Mouse (Mus musculus) layer of hippocampus, adult 11-12 months (tissue): ENCODE measurements around the gene Pigu.

ENCODE experiments used
- DNase-seq: peaks from one replicate; pipeline ENCODE4 v3.0.0; 2022; ENCODE audit warnings: low spot score

Gene Pigu

GRCm38 (mm10) chr2:155356971-155357591, at the start of gene Pigu:
Gene Pigu (minus strand): TSS chr2:155357430.
- peak; percentile 94 for DNase-seq

DNA sequence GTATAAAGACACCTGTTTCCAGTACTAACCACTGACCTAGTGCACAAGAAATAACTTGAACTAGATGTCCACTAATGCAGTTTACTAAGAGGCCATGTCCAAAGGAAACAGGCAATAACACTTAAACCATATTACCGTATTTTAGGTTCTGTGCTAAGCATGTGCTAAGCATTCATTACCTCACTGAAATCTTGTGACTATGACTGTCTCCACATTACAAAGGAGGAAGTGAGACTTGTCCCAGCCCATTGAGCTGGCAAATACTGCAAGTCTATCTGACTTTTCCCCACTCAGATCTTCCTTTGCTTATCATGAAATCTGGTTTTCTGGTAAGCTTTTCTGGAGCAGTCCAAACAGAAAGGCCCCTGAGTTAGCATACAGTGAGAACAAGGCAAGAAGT, 47.4 kb upstream of the Pigu start:
- no peak for DNase-seq

GRCm38 (mm10) chr2:155401926-155402325, 44.7 kb upstream of the Pigu start:
- no peak for DNase-seq

DNA sequence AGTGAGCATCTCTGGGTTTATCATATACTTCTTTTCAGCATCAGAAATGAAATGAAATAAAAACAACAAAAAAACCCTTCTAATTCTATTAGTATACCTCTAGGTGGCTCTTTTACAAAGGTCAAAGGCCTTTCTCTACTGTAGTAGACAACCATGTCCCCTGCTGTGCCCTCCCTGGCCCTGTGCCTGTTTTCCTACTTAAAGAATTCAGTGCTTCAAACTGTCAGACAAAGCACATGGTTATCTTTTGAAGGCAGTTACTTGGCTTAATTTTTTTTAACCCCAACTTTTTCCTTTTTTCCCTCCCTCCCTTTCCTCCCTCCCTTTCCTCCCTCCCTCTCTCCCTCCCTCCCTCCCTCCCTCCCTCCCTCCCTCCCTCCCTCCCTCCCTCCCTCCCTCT, 43.0 kb upstream of the Pigu start:
- DNase-seq, result no peak

GRCm38 (mm10) chr2:155394586-155394985, 37.4 kb upstream of the Pigu start:
- no peak for DNase-seq

GRCm38 (mm10) chr2:155388573-155388972, 31.3 kb upstream of the Pigu start:
- DNase-seq, result no peak

DNA sequence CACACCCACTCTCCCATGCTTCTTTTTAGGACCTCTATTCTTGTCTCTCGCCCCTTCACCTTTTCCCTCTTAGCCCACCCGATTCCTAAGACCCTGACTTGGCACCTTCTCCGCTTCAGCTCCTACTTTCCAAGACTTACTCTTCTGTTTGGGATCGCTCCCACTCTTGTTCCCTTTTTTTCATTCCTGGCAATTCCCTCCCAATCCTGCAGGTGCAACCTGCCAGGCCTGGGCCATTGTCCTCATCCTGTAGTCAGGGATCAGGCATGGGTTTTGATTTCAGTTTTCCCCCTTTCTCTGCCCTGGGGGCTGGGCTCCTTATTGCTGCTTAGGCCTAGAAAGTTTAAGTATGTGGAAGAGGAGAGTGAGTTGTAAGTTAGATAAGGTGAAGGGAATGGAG, 29.8 kb upstream of the Pigu start:
- DNase-seq, result no peak

DNA sequence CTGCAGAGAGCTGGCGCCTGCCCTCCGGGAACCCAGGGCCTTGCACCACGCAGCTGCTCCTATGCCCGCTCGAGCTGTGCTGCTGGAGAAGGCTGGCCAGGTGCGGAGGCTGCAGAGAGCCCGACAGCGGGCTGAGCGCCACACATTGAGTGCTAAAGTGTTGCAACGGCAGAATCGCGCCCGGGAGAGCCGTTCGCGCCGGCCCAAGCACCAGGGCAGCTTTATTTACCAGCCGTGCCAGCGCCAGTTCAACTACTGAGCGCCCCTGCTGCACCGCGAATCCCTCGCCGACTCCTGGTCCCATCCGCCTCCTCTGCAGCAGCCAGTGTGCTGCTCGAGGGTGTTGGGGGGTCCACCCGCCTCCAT, 29.3 kb upstream of the Pigu start:
- DNase-seq, result peak; percentile 43

GRCm38 (mm10) chr2:155385731-155386533, 28.7 kb upstream of the Pigu start:
- no peak for DNase-seq

- peak; percentile 92 for DNase-seq
Observed at GRCm38 (mm10) chr2:155385090-155385489, 27.9 kb upstream of the Pigu start.

DNA sequence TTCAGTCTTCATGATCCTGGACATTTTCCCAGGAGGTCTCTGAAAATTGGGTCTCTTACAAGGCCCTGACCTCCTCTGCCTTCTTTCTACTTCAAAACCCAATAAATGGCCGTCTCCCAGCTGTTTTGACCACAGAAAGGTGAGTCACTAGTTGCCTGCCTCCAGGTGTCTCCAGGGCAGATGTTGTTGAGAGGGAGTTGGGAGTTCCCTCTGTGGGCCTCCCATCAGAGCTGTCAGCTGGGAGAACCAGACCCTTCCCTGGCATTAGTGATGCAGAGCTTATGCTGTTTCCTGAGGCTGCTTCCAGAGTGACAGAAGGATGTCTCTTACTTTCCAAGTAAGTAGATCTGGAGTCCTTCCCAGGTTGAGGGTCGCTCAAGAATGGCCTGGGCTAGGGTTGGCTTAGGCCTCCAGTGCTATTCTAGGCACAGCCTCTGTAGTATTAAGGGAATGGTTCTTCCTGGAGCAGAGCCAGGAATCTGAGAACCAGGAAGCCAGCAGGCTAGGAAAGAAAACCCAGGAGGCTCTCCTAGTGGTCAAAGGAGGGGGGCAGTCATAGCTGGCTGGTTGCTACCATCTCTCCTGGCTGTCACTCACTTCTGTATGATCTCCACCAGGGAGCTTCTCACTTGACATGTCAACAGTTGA, 25.7 kb upstream of the Pigu start:
- peak; percentile 41 for DNase-seq

DNA sequence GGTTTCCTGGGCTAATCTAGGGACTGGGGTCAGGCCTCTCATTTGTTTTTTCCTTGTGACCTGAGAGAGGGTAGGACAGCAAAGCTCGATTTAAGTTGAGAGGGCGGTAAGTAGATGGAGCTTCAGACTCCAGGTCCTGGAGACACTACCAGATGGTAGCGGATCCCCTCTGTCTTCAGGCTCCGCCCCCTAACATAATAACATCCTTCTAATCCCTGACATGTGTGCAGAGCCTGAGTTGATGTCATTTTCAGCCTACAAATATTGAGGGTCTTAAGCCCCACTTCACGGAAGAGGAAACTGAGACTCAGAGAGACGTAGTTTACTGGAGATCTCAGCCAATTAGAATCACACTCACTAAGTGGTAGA, 25.1 kb upstream of the Pigu start:
- no peak for DNase-seq

DNA sequence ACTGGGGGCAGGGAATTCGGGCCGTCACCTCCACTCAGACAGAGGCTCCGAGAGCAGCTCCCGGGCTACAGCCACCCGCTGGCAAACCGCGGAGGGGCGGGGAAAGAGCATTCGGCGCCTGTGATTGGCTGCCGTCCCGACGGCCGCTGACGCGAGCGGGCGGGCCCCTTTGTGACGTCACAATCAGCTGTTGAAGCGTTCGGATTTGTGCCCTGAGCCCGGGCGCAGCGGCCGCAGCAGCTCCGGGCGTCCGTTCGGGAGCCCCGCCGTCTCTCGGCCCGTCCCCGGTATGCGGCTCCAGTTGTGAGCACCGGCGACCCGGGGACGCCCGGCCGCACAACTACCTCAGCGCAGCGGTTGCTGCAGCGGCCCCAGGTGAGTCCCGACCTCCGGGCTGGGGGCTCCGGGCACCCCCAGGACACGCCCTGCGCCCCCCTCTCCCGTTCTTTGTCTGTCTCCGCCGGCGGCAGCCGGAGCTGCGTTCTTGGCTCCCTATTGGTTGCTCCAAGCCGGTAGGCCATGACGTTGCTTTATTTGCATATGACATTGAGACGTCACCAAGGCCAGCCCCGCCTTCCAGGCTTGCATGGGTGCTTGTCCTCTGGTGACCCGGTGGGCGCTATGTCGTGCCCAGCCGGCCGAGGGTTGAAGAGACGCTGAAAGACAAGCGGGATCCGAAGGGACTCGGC, 24.6 kb upstream of the Pigu start:
- peak; percentile 97 for DNase-seq

GRCm38 (mm10) chr2:155381060-155381437, 23.8 kb upstream of the Pigu start:
- no peak for DNase-seq

DNA sequence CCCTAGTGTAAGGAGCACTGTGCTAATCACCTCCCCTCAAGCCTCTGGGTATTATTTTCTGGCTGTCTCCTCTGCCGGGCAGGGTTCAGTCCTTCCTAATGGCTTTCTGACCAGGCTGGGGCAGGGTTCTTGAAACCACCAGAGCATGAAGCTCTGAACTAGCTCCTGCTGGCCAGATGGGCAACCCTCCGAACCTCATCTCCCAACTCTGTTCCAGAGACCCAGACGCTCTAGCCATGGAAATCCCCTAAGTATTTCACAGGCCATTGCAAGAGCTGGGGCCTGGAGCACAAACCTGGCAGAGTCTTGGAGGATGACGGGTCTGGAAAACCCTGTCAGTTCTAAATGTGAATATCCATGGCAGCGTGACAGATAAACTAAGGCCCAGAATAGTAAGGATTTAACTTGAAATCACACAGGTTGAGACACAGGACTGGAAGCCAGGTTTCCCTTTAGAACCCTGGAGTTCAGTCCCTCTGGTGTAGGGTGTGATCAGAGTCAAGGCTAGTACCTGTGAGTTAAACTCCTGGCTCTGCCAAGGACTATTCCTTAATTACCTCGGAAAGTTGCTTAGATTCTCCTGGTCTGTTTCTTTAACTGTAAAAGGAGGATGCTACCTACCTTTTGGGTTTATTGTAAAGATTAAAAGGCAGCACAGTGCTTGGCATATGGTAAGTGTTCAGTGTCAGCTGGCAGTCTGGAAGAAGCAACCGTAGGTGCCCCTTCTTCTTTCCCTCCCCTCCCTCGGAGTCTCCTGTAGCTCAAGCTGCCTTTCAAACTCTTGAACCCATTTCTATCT, 23.2 kb upstream of the Pigu start, which contains the start of gene Trp53inp2:
Trp53inp2 (plus strand) TSS at position 799 of the 799 bp plus-strand sequence.
- no peak for DNase-seq

GRCm38 (mm10) chr2:155376191-155376590, 19.0 kb upstream of the Pigu start:
- DNase-seq, result no peak

GRCm38 (mm10) chr2:155374521-155374920, 17.3 kb upstream of the Pigu start:
- no peak for DNase-seq

- DNase-seq, result no peak
Observed at GRCm38 (mm10) chr2:155373886-155374285, 16.7 kb upstream of the Pigu start.

DNA sequence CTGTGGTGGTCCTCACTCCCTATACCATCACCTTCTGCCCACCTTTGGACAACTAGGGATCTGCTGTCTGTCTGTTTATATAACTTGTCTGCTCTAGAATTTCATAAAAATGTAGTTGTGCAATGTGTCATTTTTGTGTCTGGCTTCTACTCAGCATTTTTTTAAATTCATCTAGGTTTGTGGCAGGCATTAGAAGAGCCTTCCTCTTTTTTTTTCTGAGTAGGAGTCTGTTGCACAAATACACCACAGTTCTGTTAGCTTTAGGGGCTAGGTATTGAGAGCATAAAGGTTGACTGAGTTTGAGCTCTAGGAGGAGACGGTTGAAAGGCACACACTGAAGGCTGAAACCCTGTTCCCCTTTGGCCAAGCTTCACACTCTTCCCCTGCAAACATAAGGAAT, 16.1 kb upstream of the Pigu start:
- no peak for DNase-seq

DNA sequence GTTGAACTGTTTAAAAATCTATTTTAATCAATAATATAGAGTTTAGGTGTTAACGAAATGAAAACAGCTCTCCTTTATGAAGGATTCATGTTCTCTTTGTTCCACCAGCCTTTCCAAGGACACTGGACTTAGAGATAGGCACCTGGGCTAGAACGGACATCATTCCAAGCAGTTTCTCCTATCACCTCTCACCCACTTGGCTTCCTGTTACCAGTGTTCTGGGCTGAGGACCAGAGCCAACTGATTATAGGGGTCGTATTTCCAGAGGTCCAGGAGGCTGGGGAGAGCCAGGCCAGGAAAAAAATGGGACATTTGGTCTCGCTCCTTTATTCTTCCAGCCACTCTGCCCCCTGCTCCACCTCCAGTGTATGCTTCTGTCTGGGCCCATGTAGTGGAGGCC, 15.2 kb upstream of the Pigu start:
- no peak for DNase-seq

DNA sequence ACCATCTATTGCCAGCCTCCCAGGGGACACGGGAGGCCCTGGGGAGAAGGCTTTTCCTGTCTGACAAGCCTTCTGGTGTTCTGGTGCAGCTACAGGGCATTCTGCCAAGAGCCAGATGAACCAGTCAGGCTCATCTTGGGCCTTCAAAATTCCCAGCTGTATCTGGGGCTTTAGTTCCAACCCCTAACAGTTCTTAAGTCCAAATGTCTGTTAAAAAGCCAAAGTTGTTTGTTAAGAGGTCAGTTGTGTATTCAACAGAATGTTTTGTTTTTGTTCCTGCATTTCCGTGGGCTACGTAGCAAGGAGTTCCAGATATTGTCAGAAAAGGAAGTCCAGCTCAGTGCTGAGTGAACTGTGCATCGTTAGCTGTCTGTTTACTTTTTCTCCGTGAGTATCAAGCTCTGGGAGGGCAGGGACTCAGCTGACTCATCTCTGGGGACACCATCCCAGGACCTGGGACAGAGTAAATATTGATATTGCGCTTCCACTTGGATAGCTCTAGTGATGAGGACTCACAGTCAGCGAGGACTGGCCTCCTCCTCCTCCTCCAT, 12.2 kb upstream of the Pigu start:
- DNase-seq, result peak; percentile 58
